Mouse (Mus musculus) ES-E14 (cell line): ENCODE data around the gene Glrx5. TPM values are rescaled to one million over a fixed set of nuclear protein-coding genes. Genes with fewer than 3 reads are reported as not detected.
A peak's percentile ranks its signal among the peaks of the same experiment; 100 is the strongest.

Source experiments
- DNase-seq: peaks from one replicate; pipeline ENCODE4 v3.0.0-alpha.2; 2013; ENCODE audit warnings: low read depth, low spot score
- H3K27ac ChIP-seq: 2 replicates; pipeline ENCODE4 v1.5.1; 2012; ENCODE audit warnings: low read depth, mild to moderate bottlenecking, low read length, moderate library complexity, mixed read lengths; ENCODE audit not compliant: poor library complexity, insufficient read depth, severe bottlenecking
- H3K36me3 ChIP-seq: 2 replicates; pipeline ENCODE4 v1.6.1; 2012; ENCODE audit warnings: mild to moderate bottlenecking, low read length, moderate library complexity, mixed read lengths; ENCODE audit not compliant: control insufficient read depth, poor library complexity, insufficient read depth, severe bottlenecking
- H3K4me1 ChIP-seq, 2 experiments: fragments of 150-350 bp in 1 of 2; sonication (generic) in 1 of 2; 2 replicates each; pipeline ENCODE4 v1.6.1; 2012; ENCODE audit warnings: low read length in 2 of 2, mild to moderate bottlenecking in 1 of 2, mixed read lengths in 1 of 2; ENCODE audit not compliant: control insufficient read depth in 2 of 2, insufficient read depth in 2 of 2, poor library complexity in 1 of 2
- H3K4me3 ChIP-seq, 2 experiments: fragments of 150-350 bp in 1 of 2; sonication (generic) in 1 of 2; 2 replicates each; pipeline ENCODE4 v1.5.1; 2012; ENCODE audit warnings: low read length in 2 of 2, low read depth in 1 of 2, mild to moderate bottlenecking in 1 of 2, mixed read lengths in 1 of 2; ENCODE audit not compliant: insufficient read depth in 1 of 2, poor library complexity in 1 of 2, severe bottlenecking in 1 of 2
- H3K9ac ChIP-seq: 2 replicates; pipeline ENCODE4 v1.6.1; 2012; ENCODE audit warnings: low read depth, mild to moderate bottlenecking, low read length, mixed read lengths; ENCODE audit not compliant: poor library complexity, insufficient read depth, severe bottlenecking
- H3K9me3 ChIP-seq: fragments of 150-350 bp; sonication (generic); 2 replicates; pipeline ENCODE4 v1.6.1; 2012; ENCODE audit warnings: low read depth, mild to moderate bottlenecking, low read length; ENCODE audit not compliant: control insufficient read depth, insufficient read depth
- CHD2 ChIP-seq: IDR thresholded peaks from 2 replicates; pipeline ENCODE4 v1.6.1; 2014; ENCODE audit warnings: mild to moderate bottlenecking, low read depth, low read length, inconsistent platforms
- HCFC1 ChIP-seq: IDR thresholded peaks from 2 replicates; pipeline ENCODE4 v1.6.1; 2012; ENCODE audit warnings: low read length, inconsistent platforms, borderline replicate concordance; ENCODE audit not compliant: insufficient read depth
- MAFK ChIP-seq: IDR thresholded peaks from 2 replicates; pipeline ENCODE4 v1.6.1; 2014; ENCODE audit warnings: mild to moderate bottlenecking, low read depth, low read length, inconsistent platforms; ENCODE audit not compliant: insufficient read depth
- ZC3H11A ChIP-seq: IDR thresholded peaks from 2 replicates; pipeline ENCODE4 v1.6.1; 2012; ENCODE audit warnings: low read depth, mild to moderate bottlenecking, inconsistent platforms, low read length, borderline replicate concordance
- ZNF384 ChIP-seq: IDR thresholded peaks from 2 replicates; pipeline ENCODE4 v1.6.1; 2012; ENCODE audit warnings: low read depth, low read length, inconsistent platforms
- in situ Hi-C, 2 experiments: fragments of 600-800 bp; cut with MboI; formaldehyde crosslinking; loops; one replicate each; pipeline ENCODE4 v1.15.1; 2025; ENCODE audit warnings: low sequenced_read_pairs in 2 of 2, inconsistent platforms in 1 of 2; ENCODE audit not compliant: unreplicated experiment in 2 of 2
- total RNA-seq: library from RNA; depleted of rRNA; stranded (reverse); fragments of 300-350 nt; gene quantifications from 2 replicates; pipeline ENCODE4 v1.2.3, GENCODE M21; 2012

The Glrx5 gene
- total RNA-seq, 1 experiment, result 39.4 TPM

GRCm38 (mm10) chr12:105029890-105030289 lies 2.6 kb upstream of the Glrx5 start:
- H3K4me3 ChIP-seq, result no peak overlapping the region
- H3K9me3 ChIP-seq, result no peaks in the 10 kb centered on the region
- no peak overlapping the region for H3K27ac ChIP-seq
- no peak overlapping the region for H3K9ac ChIP-seq
- no peak for DNase-seq
- peaks cover 13% of the 10 kb centered on the region; the same call in 1 of the 2 replicates for H3K36me3 ChIP-seq
- in situ Hi-C loops, result loop anchor here in 1 of 2 experiments (10.0 kb wide), 1 partner anchor 75 kb away; no protein-coding TSS in a partner anchor
- TF ChIP-seq ZC3H11A, result no peak
- no peak for TF ChIP-seq CHD2
- TF ChIP-seq HCFC1, result no peak
- TF ChIP-seq ZNF384, result no peak
- TF ChIP-seq MAFK, result no peak
- peaks cover 0 to 9% of the 10 kb centered on the region in 2 experiments; a peak in 1 of 4 replicates for H3K4me1 ChIP-seq

GRCm38 (mm10) chr12:105031081-105032058 lies 1.1 kb upstream of the Glrx5 start:
- in situ Hi-C loops, result no loop called here
- DNase-seq, result no peak
- H3K4me1 ChIP-seq, result peaks cover 0 to 9% of the 10 kb centered on the region in 2 experiments; a peak in 1 of 4 replicates
- peak overlapping the region; percentile 75 for H3K9ac ChIP-seq
- peaks cover 16% of the 10 kb centered on the region; the same call in 1 of the 2 replicates for H3K36me3 ChIP-seq
- peak overlapping the region; percentile 78 to 98 for H3K4me3 ChIP-seq
- TF ChIP-seq ZNF384, result no peak
- TF ChIP-seq ZC3H11A, result no peak
- no peak for TF ChIP-seq MAFK
- no peak for TF ChIP-seq HCFC1
- no peak for TF ChIP-seq CHD2
- H3K27ac ChIP-seq, result no peak overlapping the region; the same call in 1 of the 2 replicates
- H3K9me3 ChIP-seq, result no peaks in the 10 kb centered on the region

- no peak for DNase-seq
- H3K27ac ChIP-seq, result no peak overlapping the region
- peaks cover 0 to 9% of the 10 kb centered on the region in 2 experiments; a peak in 1 of 4 replicates for H3K4me1 ChIP-seq
- peak overlapping the region; percentile 65 to 85 for H3K4me3 ChIP-seq
- peak overlapping the region; percentile 77 for H3K9ac ChIP-seq
- peaks cover 20% of the 10 kb centered on the region; the same call in 1 of the 2 replicates for H3K36me3 ChIP-seq
- H3K9me3 ChIP-seq, result no peaks in the 10 kb centered on the region
- in situ Hi-C loops, result no loop called here
- no peak for TF ChIP-seq HCFC1
- no peak for TF ChIP-seq ZNF384
- no peak for TF ChIP-seq ZC3H11A
- no peak for TF ChIP-seq CHD2
- no peak for TF ChIP-seq MAFK
These were observed 616 bp downstream of the Glrx5 start for GRCm38 (mm10) chr12:105032832-105033775.
